Mouse (Mus musculus): ENCODE results near the gene Tmem210.

Tmem210 gene

DNA sequence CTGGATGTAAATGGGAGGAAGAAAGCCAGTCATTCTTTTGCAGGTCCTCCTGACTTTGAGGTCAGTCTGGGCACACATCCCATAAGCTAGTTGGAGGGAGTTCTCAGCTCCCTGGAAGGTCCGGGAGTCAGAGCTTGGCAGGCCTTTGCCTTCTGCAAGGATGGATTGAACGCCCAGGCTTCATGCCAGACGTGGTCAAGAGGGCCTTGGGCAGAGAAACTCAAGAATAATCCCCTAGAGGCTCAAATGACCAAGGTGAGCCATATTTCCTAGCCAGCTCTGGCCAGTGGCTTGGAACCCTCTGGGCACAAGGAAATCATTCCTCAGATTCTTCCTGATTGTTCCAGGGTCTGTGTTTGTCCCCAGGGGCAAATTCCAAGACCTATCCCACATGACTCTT lies 23.1 kb upstream of the Tmem210 start:
- no peak for DNase-seq (ENCODE audit: low spot score in 2 of 2)

DNA sequence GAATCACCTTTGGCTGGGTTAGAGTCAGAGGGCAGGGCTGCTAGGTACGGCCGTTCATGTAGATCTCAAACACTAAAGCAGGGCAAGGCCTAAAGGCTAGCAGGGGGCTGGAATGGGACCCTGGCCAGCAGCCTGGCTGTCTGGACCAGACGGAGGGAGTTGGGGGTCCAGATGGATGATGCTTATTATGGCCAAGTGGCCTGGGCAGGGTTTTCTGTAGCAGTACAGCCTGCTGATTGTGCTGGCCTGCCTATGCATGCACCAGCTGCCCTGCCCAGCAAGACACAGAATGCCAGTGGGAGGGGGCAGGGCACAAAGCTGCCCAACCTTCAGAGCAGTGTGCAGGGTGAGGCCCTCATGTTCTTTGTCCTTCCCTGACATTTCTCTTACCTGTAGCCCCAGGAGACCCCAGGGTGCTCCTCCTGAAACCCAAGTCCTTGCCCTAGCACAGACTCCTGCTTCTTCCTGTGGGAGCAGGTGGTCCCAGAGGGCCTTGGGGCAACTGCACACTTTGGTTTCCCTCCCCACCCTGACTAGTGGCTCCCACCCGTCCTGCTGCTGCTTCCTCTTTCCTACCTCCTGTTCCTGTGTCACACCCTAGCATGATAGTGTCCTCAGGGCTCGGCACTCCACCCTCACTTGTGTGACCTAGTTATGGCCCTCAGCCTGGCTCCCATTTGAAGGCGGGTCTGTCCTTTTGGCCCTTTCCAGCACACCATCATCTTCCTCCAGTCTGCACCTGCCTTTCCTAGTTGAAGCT lies 21.9 kb upstream of the Tmem210 start:
- DNase-seq (ENCODE audit: low spot score in 2 of 2): no peak

DNA sequence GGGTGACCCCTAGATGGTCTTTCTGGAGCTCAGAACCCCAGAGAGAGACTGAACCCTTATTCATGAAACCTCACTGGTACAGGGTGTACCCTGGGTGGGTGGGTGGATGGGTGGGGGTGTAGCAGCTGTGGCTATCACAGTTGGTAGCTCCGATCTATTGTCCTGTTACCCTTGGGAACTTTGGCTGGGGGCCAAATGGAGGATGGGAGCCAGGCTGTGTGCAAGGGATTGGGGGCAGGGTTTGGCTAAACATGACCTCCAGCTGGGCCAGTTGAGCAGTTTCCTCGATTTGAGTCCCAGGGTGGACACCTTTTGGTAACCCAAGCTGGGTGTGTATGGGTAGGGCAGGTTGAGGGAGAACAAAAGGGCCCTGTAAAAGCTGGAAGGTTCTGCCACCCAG lies 21.2 kb upstream of the Tmem210 start:
- DNase-seq (ENCODE audit: low spot score in 2 of 2): no peak

DNA sequence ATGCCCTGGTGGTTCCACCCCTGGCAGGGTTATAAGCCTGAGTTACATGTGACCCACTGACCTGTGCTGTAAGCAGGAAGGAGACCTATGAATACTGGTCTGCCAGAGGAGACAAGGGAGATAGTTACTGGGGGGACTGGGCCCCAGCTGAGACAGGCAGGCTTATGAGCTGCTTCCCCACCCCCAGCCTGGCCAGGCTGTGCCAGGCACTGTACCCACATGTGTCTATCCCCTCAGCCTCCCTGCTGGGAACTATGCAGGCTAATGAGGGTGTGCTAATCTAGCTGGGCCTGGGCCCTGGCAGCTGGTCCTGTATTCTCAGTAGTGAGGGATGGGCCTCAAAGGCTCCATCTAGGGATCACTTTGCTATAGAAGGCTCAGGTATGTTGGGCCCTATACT lies 20.7 kb upstream of the Tmem210 start:
- DNase-seq (ENCODE audit: low spot score in 2 of 2): no peak

DNA sequence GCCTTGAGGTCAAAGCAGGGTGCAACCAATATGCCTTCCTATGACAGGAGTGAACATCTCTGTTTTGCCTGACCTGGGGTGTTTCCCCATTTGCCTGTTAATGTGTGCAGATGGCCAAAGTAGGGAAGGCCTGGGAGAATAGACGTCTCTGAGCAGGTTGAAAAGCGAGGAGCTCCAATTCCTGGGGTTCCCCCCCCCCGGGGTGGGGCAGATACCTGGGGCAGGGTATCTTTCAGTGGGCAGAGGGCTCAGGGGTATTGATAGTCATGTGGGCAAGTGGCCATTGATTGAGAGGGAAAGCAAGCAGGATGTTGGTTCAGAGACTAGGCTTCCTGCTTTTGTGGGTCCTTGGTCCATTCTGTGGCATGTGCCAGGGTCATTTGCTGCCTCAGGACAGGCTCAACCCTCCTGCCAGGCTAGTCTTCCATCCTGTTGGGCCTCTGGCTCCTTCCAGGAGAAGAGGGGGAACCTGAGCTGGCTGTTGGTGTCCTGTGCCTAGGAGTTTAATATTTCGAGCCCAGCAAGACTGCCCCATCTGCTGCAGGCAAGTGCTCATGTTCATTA lies 20.1 kb upstream of the Tmem210 start:
- no peak for DNase-seq (ENCODE audit: low spot score in 2 of 2)

DNA sequence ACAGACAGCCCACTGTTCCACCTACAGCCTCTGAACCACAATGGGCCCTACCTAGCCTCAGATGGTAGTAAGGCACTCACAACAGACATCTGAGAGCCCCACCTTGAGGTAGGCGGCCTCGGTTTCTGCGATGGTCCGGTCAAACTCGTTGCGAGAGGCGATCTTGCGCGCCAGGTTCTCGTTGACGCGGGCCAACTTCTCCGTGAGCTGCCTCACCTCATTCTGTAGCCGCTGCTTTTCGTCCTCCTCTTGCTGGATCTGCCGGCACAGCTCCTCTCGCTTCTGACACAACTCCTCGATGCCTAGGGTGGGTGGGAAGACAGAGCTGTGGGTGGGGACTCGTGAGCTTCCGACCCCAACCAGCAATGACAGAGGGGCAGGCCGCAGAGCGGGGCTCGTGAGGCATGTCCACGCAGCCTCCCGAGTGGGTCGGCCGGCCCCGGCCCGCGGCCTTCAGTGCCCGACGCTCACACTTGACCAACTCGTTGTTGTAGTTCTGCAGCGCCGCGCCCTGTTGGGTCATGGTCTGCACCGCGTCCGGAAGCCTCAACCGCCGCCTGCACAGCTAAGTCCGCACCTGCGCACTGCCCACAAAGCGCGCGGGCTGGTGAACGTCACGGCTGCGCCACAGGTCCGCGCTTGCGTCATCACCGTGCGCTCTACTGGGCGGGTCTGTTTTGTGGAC lies 16.0 kb upstream of the Tmem210 start, which contains the start of the genes Ssna1 and Anapc2:
TSS of gene Ssna1 (minus strand) at position 612 of the 685 bp plus-strand sequence.
TSS of gene Anapc2 (plus strand) at position 652 of the 685 bp plus-strand sequence.
- peak; percentile 99 for DNase-seq (ENCODE audit: low spot score in 2 of 2)

DNA sequence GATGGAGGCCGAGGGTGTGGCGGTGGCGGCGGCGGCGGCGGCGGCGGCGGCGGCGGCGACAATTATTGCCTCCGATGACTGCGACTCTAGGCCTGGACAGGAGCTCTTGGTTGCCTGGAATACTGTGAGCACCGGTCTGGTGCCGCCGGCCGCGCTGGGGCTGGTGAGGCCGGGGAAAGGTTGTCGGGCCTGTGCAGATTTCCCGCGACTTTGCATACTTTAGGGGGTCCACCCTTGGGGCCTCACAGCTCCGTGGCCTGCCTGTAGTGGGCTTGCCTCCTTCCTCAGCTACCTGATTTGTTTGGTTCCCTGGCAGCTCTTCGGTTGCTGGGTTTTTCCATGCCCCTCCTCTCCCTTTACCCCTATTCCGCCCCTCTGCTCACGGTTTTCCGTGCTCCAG lies 15.4 kb upstream of the Tmem210 start:
- DNase-seq (ENCODE audit: low spot score in 2 of 2): no peak

DNA sequence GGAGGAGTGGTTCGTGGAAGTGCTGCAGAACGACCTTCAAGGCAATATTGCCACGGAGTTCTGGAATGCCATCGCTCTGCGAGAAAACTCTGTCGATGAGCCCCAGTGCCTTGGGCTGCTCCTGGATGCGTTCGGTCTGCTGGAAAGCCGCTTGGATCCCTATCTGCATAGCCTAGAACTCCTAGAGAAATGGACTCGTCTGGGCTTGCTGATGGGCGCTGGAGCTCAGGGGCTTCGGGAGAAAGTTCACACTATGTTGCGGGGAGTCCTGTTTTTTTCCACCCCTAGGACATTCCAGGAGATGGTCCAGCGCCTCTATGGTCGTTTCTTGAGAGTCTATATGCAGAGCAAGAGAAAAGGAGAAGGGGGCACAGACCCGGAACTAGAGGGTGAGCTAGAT lies 14.9 kb upstream of the Tmem210 start:
- DNase-seq (ENCODE audit: low spot score in 2 of 2): no peak

DNA sequence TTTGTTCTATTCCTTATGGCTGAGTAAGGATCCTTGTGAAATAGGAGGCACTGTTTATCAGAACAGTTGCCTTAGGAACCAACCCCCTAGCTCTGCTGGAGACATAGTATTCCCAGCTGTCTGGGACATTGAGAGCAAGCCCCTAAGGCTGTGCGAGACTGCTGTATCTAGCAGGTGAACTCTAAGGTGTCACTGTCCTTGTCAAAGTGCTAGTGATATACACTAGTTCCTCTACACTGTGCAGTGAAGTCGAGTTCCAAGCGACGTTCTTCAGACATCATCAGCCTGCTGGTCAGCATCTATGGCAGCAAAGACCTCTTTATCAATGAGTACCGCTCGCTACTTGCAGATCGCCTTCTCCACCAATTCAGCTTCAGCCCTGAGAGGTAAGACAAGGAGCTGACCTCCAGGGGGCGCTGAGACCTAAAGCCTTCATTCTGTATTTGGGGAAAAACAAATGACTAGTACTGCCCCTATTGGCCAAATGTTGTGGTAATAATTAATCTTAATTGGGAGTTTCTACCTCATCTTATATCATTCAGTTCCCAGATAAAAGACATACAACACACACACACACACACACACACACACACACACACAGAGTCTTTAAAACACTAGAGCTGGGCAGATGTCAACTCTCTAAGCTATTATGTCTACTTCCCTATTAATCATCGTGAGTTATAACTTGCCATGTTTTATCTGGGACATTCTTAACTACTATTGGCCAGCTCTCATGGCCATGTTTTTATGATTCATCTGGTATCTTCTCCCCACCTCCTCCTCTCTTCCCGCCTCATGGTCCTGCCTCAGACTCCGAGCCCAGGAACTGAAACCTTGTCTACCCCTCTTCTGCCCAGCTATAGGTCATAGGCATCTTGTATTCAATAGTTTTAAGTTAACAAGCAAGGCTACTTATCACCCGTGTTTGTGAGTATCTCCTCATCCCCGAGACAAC lies 8.7 kb upstream of the Tmem210 start:
- DNase-seq (ENCODE audit: low spot score in 2 of 2): peak; percentile 70 to 79

DNA sequence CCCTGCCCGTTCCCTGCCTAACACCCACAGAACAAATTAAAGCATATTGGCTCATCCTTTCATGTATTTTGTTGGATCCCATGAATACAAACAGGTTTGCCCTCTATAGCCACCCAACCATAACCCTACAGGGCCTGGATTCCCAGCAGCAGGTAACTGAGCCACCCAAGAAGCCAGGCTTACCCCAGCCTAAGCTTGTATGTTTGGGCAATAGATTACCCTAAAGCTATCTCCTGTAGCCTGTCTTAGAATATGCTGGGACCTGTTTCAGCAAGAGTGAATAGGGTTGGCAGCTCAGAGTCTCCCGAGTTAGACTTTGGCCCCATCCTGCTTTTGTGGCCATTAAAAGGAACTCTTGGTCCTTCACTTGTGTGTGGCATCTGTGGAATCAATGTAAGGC lies 2.4 kb upstream of the Tmem210 start:
- DNase-seq (ENCODE audit: low spot score in 2 of 2): no peak

DNA sequence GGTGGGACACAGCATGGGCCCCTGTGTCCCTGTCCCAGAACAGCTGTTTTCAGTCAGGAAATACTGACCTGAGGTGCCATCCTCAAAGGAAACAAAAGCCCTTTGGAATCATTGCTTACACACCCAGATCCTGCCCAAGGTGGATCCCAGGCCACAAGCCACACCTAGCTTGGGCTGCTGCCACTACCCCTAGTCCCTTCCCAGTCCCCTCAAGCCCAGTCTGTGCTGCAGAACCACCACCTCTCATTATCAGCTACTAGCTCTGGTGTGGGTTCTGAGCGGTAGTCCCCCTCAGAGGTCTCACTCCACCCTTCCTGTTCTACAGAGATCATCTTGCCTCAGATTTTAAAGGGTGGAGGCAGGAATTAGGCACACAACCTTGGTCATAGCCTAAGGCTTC lies 1.6 kb upstream of the Tmem210 start:
- no peak for DNase-seq (ENCODE audit: low spot score in 2 of 2)

DNA sequence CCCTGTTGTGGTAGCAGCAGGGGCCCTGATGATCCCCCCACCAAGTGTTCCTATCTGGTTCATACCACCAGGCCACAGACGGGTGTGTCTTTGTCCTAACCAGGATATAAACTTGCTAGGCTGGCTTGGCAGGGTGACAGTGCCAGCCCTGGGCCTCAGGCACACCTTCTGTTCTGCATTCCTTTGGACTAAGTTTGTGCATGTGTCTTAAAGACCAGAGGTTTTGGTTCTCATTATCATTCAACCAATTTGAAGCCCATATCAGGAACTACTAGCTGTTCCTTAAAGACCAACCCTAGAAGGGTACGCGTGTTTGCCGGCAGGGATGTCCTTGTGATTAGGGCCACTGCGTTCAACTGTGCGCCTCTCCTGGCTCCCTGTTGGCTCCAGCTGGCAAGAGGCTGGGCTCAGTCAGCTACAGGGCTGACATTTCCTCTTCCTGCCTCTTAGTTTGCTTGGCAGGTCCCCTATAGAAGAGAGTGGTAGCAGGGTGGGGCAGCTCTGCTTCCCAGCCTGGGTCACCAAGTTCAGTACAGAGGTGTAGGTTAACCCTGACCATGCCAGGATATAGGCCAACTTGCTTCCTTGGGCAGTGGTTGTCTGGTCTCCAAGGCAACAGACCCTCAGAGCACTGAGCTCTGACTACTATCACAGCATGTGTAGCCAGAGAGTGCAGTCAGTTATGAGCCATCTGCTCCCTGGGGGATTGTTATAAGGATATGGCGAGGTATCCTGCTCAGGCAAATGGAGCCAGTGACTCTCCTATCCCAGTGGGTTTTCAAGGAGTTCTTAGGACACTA lies 908 bp upstream of the Tmem210 start:
- no peak for DNase-seq (ENCODE audit: low spot score in 2 of 2)

DNA sequence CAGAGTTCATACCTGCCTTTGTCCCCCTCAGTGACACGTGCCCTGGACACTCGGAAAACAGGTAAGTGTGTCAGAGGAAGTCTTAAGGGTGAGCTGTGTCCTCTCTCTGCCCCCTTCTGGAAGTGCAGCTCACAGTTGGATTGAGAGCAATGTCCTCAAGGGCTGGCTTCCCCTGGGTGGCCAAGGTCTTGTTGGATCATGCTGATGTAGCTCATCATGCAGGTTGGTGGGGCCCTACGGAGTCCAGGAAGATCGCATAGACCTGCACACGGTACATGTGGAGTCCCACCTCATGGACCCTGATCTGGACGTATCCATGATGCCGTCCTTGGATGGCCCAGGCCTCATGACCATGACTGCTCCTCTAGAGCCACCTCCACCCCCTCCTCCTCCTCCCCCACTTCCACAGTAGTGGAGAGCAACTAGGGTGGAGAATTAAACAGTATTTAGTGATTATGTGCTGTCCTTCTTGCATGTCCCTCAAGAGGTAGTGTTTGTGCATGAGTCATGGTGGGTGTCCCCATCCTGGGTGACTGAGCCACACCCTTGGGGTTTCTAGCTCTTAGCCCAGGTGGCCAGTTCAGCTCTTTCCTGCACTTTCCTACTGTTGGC lies 895 bp downstream of the Tmem210 start:
- DNase-seq (ENCODE audit: low spot score in 2 of 2): no peak

DNA sequence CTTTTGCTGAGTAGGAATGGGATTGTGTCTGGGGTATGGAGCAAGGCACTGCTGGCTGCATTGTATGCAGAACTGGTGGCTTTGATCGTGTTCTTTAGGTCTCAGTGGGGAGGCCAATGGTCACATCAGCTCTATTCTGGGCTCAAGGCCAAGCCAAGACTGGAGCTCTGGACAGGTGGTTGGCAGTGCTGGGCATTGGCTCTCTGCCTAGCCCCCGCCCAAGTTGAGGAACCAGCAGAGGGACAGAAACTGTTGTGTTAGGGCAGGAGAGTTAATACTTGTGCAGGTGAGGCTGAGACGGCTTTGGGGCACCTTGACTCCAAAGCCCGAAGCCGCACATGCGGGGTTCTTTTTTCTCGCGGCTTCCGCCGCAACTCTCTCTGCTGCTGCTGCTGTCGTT lies 1.7 kb downstream of the Tmem210 start, which contains the start of gene Lrrc26:
TSS of gene Lrrc26 (plus strand) at position 265 of the 400 bp plus-strand sequence.
- no peak for DNase-seq (ENCODE audit: low spot score in 2 of 2)

DNA sequence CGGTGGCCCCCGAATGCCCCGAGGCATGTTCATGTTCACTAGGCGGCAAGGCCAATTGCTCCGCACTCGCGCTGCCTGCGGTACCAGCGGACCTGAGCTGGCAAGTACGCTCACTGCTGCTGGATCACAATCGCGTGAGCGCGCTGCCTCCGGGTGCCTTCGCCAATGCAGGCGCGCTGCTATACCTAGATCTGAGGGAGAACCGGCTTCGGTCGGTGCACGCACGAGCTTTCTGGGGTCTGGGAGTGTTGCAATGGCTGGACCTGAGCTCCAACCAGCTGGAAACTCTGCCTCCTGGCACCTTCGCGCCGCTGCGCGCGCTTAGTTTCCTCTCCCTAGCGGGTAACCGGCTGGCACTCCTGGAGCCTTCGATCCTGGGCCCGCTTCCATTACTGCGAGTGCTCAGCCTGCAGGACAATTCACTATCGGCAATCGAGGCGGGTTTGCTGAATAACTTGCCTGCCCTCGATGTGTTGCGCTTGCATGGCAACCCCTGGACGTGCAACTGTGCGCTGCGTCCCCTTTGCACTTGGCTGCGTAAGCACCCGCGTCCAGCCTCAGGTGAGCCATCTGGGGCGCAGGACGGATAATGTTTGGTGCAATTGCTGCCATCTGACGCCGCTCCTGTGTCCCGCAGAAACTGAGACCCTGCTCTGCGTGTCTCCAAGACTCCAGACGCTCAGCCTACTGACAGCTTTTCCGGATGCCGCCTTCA lies 2.3 kb downstream of the Tmem210 start:
- peak; percentile 75 to 80 for DNase-seq (ENCODE audit: low spot score in 2 of 2)

DNA sequence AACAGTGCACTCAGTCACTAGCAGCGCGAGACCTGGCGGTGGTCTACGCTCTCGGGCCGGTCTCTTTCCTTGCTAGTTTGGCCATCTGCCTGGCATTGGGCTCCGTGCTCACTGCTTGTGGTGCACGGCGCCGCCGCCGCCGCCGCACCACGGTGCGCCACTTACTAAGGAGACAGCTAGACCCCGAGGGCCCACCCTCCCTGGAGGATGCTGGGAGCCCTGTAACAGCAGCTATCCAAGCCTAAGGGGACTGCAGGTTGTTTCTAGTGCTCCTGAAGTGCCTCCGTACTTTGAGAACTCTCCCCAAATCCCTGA lies 2.8 kb downstream of the Tmem210 start:
- peak in 1 of 2 experiments; percentile 36 for DNase-seq (ENCODE audit: low spot score in 2 of 2)

DNA sequence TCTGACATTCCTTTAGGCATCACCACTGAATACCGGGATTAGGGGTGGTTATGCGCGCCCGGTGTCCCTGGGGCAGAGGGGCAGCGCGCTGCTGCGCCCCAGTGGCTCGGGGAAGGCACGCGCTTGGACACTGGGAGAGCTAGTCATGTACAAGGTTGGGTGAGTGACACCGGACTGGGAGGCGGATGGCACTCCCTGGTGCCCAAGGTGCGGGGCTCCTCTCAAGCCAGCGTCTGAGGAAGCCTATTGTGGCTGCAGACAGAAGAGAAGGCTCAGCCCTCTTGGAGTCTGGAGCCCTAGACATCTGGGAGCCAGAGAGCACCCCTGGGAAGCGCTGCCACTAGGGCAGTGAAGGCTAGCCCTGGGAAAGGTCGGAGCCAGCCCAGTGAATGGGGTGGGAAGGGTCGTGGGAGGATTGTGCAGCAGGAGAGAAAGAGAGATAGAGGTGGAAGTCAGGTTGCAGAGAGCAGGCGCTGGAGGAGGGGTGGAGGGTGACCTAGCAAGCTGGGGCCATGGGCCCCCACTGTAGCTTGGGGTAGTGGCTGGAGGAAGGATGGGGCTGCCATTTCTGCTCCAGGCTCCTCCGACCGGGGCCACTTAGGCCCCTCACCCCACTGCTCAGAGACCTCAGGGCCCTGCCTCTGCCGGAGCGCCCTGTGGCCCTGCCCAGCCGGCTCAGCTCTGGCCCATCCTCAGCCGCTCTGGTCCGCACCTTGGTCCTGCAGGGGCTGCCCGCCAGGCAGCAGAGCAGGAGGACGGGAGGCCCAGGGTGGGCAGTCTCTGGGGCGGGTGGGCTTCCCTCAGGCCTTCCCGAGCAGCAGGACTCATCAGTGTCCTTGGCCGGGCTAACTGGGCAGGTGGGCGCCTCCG lies 3.5 kb downstream of the Tmem210 start:
- DNase-seq (ENCODE audit: low spot score in 2 of 2): no peak

DNA sequence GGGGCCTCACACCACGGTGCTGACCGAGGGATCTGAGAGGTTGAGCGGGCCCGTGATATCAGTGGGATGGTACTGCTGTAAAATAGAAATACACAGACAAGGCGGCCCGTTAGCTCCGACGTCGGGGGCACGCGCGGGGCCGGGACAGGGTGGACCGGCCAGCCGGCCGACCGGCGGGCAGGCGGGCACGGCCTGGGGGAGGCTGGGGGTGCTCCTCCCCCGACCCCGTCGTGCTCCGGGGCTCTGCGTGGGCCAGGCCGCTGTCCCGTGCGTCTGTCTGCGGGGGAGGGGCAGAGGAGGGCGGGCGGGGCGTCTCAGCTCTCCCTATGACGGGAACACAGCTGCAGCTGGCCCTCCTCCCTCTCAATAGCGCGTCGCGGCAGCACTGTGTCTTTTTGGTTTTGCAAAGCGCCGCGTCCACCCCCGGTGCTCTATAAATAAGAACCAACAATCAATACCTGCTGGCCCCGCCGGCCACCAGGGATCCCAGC lies 4.2 kb downstream of the Tmem210 start:
- DNase-seq (ENCODE audit: low spot score in 2 of 2): peak in 1 of 2 experiments; percentile 57

DNA sequence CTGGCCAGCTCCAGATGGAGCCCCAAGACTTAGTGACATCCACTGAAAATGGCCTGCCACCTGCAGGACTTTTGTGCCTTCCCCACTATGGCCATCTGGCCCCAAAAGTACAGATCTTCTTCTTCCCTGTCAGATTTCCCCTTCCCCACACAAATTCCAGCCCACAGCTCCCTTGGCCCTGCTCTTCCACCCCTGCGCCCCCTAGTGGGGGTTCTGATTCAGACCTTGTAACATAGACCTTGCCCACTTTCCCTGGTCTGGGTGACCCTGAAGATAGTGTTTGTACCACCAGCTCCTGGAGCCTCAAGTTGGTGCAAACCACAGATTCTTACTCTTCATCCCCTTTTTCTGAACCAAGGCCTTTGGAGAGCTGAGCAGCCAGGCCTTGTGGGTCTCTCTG lies 4.9 kb downstream of the Tmem210 start:
- DNase-seq (ENCODE audit: low spot score in 2 of 2): peak in 1 of 2 experiments; percentile 71

Data from frontal cortex, postnatal 36 days (tissue).